Mouse (Mus musculus) left cerebral cortex, adult 8-10 months (tissue): ENCODE measurements at regions not wholly inside any gene's neighbourhood (a gene's known extent, or its start where the extent isn't known, plus 50 kb on each side); places are given as distances from the start of the nearest gene placed in this dataset.

Source experiments
- DNase-seq, 2 experiments: peaks; one replicate each; pipeline ENCODE4 v3.0.0; 2022; ENCODE audit warnings: low spot score in 2 of 2

GRCm38 (mm10) chr13:97617511-97618189 is 142.8 kb downstream of the Gm10260 start:
- no peak for DNase-seq

- DNase-seq: no peak
These were observed 143.5 kb downstream of the Gm10260 start for GRCm38 (mm10) chr13:97616919-97617318.

DNA sequence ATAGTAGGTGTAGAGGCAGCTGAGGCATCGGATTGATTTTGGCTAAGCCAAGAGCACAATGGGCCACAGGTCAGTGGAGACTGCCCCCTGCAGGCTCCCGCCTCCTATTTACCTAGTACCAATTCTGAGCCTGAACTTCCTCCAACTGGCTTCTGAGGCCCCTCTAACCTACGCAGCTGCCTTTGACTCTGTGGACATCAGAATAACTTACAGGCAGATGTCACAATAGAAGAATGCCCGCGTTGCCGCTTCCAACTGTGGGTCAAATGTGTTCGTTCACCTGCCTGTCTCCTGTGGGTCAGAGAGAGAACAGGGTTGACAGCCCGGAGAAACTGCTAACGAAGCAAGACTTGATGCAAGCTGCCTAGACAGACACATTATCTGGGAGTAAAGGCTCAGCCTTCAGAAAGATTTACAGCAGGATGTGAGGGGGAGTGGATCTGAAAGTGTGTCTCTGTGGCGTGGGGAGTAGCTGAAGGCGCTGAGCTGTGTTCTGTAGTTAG is 153.2 kb downstream of the Gm10260 start:
- peak; percentile 39 to 71 for DNase-seq

DNA sequence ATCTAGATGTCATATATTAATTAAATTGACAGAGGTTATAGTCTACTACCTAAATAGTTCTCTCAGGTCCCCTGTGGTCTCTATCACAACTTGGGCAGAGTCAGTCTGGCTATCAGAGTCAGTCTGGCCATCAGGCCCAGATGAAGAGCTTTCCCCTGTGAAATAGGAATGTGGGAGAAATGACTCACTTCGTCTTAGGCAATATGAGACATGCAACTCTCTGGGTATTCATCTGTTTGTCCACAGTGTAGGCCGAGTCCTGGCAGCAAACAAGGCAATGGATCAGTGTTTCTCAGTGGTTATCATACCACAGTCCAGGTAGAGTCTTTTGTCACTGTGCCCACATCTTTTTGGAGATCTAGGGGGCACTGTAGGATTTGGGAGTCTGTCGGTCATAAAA is 156.0 kb downstream of the Gm10260 start:
- DNase-seq: no peak

GRCm38 (mm10) chr13:97601135-97601730 is 159.2 kb downstream of the Gm10260 start:
- no peak for DNase-seq

- DNase-seq: no peak
These were observed 160.3 kb downstream of the Gm10260 start for GRCm38 (mm10) chr13:97600136-97600535.

DNA sequence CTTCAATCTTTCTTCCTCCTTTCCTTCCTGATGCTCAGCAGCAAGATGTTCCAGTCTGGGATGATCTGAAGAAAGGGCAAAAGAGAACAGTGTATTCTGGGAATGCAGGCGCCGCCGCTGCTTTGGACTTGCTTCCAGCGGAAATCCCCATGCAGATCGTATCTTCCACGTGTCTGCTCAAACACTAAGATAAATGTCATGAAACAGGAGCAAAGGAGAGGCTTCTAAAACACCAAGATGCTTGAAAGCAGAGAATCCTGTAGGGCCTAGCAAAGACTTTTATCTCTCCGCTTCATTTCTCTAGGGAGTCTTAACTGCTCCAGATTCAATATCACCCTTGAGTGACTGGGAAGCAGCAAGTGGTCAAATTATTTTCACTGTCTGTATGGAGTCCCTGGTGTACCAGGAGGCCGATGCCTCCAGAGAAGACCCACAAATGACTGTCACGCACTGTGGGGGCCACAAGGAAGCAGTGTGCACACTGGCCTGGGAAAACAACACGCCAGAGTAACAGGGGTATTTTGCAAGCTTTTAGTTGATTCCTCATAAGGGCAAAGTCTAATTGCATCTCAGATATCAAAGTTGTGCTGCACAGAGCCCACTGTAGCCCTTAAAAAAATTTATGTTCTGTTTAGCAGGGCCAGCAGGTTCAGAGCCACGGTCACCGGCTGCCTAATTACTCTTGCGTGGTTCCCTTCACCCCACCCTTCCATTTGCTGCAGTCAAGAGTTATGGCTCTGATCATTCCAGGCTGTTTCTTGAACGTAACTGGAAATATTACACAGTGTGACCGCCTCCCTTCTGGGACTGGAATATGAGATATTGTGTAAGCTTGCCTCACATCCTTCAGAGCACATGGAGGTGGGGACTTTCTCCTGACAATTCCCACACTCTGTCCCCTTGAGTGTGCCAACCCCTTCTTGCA is 161.7 kb downstream of the Gm10260 start:
- DNase-seq: peak in 1 of 2 experiments; percentile 29

DNA sequence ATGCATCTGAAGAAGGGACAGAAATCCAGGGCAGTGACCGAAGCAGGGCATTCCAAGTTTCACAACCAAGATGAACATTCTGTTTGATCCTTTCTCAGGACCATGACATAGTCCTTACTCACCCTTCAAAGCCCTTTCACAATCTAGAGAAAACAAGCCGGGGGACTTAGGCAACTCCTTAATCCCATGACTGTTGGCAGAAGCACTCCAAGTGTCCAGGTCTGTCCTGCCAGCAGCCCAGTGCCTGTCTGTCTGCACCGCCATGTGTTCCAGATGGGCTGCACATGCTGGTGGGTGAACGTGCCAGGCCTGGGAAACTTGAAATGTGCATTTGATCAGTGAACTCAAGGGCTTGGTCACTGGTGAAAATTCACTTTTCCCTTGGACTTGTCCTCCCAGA is 165.6 kb downstream of the Gm10260 start:
- no peak for DNase-seq

- DNase-seq: no peak
These were observed 170.8 kb downstream of the Gm10260 start for GRCm38 (mm10) chr13:97589626-97590025.

- no peak for DNase-seq
These were observed 172.3 kb downstream of the Gm10260 start for GRCm38 (mm10) chr13:97588085-97588484.

GRCm38 (mm10) chr13:97587088-97587487 is 173.3 kb downstream of the Gm10260 start:
- no peak for DNase-seq

DNA sequence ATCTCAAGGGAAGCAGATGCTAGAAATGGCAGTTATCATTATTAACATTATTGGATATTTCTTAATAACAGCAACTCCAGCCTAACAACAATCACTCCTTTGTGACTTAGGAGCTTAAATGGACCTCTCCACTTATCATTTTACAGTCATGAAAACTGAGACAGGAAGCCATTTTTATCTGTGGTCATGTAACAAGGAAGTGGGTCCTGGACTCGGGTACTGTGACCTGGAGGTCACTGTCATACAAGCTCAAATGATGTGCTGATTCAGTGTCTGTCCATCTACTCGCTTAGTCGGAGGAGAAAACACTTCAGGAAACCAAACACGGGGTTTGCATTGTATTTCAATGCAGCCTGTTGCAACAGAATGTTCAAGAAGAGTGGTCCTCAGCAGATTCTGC is 176.4 kb downstream of the Gm10260 start:
- DNase-seq: no peak

DNA sequence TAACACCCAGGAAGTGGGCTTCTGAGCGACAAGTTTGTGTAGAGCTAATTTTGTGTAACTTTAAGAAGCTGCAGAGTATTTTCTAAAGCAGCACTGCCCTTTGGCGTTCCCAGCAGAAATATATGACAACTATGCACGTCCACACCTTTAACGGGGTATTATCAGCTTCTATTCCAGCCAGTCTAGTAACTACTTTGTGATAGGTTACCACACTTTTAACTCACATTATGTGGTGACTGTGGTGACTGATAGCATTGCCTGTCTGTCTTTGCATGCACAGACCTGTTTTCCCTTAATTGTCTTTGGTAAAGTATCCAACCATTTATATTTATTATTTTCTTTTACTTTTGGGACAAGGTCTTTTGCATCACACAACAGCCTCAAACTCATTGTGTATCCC is 179.1 kb downstream of the Gm10260 start:
- no peak for DNase-seq

GRCm38 (mm10) chr13:97580241-97580874 is 180.1 kb downstream of the Gm10260 start:
- DNase-seq: no peak

- DNase-seq: no peak
These were observed 181.8 kb downstream of the Gm10260 start for GRCm38 (mm10) chr13:97578595-97578994.

DNA sequence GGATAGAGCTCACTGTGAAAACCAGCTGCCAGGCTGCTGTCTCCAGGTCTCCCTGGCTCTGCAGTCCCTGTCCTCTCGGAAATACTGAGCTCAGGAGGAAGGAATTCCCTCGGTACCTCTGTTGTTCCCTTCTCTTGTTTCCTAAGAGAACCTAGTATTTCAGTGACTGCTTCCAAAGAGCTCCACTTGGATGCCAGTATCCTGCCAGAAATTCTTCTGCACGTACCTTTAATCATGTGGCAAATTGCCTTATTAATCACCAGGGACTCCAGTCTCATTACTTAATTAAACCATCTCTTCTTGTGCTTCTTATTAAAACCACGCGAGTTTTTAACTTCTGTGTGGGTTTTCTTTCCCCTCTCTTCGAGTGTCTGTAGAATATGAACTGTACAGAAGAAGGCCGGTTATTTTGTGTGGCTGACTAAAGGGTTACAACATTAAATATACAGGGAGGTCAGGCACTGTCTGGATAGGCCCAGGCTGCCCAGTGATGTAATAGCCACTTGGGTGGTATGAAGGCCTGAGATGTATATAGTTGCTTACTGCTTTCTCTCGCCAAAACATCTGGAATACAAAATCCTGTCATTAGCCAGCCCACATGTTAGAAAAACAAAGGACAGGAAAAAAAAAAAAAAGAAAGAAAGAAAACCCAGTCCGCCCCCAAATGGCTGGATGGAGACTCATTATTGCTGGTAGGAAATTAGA is 183.2 kb downstream of the Gm10260 start:
- DNase-seq: no peak

- no peak for DNase-seq
These were observed 186.8 kb downstream of the Gm10260 start for GRCm38 (mm10) chr13:97573601-97574000.

- DNase-seq: no peak
These were observed 188.1 kb downstream of the Gm10260 start for GRCm38 (mm10) chr13:97572352-97572751.

- DNase-seq: no peak
These were observed 190.4 kb downstream of the Gm10260 start for GRCm38 (mm10) chr13:97570009-97570408.

GRCm38 (mm10) chr13:97567632-97568031 is 192.8 kb downstream of the Gm10260 start:
- DNase-seq: no peak

DNA sequence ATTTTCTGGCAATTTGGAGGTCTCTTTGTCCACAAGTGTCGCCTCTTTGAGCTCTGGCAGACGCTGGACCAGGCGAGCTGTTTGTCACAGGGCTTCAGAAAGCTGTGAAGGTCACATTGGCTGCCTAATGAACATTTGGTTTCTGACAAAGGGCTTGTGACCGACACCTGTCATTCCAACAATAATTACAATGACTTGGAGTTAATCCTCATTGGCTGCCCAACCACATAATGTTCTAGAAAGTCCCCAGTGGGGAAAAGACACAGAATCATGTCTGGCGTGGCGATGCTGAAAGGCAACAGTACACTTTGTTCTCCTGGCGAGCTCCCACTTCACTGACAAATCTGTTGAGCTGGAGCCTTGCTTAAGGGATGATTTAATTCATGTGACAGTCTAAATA is 194.4 kb downstream of the Gm10260 start:
- no peak for DNase-seq
